Mouse (Mus musculus) forebrain, embryonic 13.5 days (tissue): ENCODE measurements around the gene Snca. TPM values are rescaled to one million over a fixed set of nuclear protein-coding genes. Genes with fewer than 3 reads are reported as not detected.

ENCODE experiments used
- ATAC-seq: fragments of 200-750 bp; cut with Nextera tagmentation; 2 replicates; pipeline ENCODE4 v1.8.0; 2017
- H3K27ac ChIP-seq: fragments of 300-500 bp; sonication (generic); 2 replicates; pipeline ENCODE4 v1.5.1; 2015; ENCODE audit warnings: inconsistent platforms, mild to moderate bottlenecking, moderate library complexity
- H3K27me3 ChIP-seq: fragments of 300-500 bp; sonication (generic); 2 replicates; pipeline ENCODE4 v1.6.1; 2015; ENCODE audit warnings: mild to moderate bottlenecking, inconsistent platforms
- H3K36me3 ChIP-seq: fragments of 300-500 bp; sonication (generic); 2 replicates; pipeline ENCODE4 v1.6.1; 2015; ENCODE audit warnings: mild to moderate bottlenecking, inconsistent platforms; ENCODE audit not compliant: poor library complexity, severe bottlenecking
- H3K4me1 ChIP-seq: fragments of 300-500 bp; sonication (generic); 2 replicates; pipeline ENCODE4 v1.6.1; 2015; ENCODE audit warnings: inconsistent platforms
- H3K4me2 ChIP-seq: fragments of 300-500 bp; sonication (generic); 2 replicates; pipeline ENCODE4 v1.6.1; 2015; ENCODE audit warnings: inconsistent platforms, mild to moderate bottlenecking, moderate library complexity
- H3K4me3 ChIP-seq: fragments of 300-500 bp; sonication (generic); 2 replicates; pipeline ENCODE4 v1.5.1; 2015; ENCODE audit warnings: mild to moderate bottlenecking, inconsistent platforms
- H3K9ac ChIP-seq: fragments of 300-500 bp; sonication (generic); 2 replicates; pipeline ENCODE4 v1.6.1; 2015; ENCODE audit warnings: mild to moderate bottlenecking, inconsistent platforms
- H3K9me3 ChIP-seq: fragments of 300-500 bp; sonication (generic); replicated peaks from 2 replicates; pipeline ENCODE4 v1.6.1; 2016; ENCODE audit warnings: inconsistent platforms
- WGBS: fragments of 180-500 bp; shearing (Covaris S2); methylation state at CpG from one replicate; pipeline ENCODE4 v1.1.7; 2015; 5-methylcytosine and 5-hydroxymethylcytosine counted together
- polyA plus RNA-seq: library from polyadenylated mRNA; unstranded; fragments of >200 nt; fragmentation: Nextera tagmentation; extraction: Ambion mirVana; gene quantifications from 2 replicates; pipeline ENCODE4 v1.2.1, GENCODE M21; 2015

The Snca gene
- 54.7 and 57.7 TPM in 2 replicates for polyA plus RNA-seq

DNA sequence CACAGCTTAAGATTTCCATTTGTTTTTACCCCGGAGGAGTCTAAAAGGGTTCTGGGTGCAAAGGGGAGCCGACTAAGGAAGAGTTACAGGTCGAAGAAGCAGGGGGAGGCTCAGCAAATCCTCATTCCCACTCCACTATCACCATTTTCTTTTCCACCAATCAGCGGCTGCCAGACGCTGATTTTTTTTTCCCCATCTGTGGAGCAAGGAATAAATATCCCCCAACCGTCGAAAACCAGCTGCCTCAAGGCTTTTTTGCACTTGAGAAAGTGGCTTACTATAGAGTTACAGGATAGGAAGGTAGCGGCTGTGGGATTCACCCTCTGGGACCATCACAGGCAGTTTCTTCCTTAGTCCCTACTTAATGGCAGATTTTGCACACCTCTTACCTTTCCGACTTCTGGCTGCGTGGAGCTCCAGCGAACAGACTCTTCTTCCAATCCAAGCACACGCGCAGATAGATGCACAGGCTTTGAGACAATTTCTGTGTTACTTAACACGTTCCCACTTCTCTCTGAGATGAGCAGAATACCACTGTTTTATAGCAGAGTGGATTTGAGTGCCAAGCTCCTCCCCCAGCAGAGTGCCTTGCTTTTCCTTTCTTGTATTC, at the start of gene Snca:
Gene Snca, minus strand, starts transcription at position 574 of the 610 bp plus-strand sequence.
- H3K36me3 ChIP-seq = no peaks in the 10 kb centered on the region
- no peaks in the 10 kb centered on the region for H3K27me3 ChIP-seq
- peak; percentile 77 for ATAC-seq
- no peaks in the 10 kb centered on the region for H3K9me3 ChIP-seq
- H3K4me1 ChIP-seq = peaks cover 19% of the 10 kb centered on the region
- 2% methylated on average over 14 of the region's 14 CpGs for WGBS
- H3K4me2 ChIP-seq = peak within 1 kb of the TSS; percentile 84
- H3K4me3 ChIP-seq = peak within 1 kb of the TSS; percentile 57
- peak within 1 kb of the TSS; percentile 71 for H3K9ac ChIP-seq
- H3K27ac ChIP-seq = peak within 1 kb of the TSS; percentile 85

DNA sequence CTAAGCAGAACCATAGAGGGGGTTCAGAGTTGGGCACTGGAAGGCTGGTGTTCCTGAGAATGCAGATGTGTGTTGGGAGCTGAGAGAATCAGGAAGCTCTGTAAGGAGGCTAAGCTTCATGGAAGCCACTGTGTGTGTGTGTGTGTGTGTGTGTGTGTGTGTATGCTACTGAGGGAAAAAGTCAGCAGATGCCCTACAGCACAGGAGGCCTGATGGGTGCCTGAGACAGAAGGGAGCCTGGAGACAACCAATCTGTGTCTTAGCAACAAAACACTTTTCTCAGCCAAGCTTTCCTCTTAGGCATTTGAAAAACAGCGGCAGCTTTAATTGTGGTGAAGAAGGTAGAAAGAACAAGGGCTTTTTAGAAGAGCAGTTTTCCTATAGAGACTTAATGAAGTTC, 40.5 kb upstream of the Snca start:
- H3K27me3 ChIP-seq = no peaks in the 10 kb centered on the region
- H3K9me3 ChIP-seq = no peaks in the 10 kb centered on the region
- peak; percentile 83 for ATAC-seq
- H3K27ac ChIP-seq = no peak overlapping the region
- H3K9ac ChIP-seq = no peak overlapping the region
- no peak overlapping the region for H3K4me2 ChIP-seq
- H3K36me3 ChIP-seq = no peaks in the 10 kb centered on the region
- H3K4me3 ChIP-seq = no peak overlapping the region
- WGBS = 21% methylated on average over 1 of the region's 1 CpGs
- no peaks in the 10 kb centered on the region for H3K4me1 ChIP-seq

DNA sequence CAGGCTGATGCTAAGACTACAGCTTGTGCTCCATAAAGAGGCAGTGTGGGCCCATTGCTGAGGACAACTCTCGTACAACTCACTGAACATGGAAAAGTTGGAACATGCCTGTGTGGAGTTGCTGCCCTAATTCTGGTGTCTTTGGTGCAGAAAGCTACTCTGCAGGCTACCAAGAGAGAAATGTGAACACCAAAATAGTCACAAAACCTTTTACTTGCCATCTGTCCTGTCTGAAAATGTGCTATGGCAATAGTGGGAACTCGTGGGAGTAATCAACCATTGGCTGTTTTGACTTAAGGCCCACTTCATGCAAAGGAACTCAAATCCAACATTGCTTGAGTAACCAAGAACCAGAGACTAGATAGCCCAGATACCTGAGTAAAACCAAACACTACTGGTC, 26.9 kb upstream of the Snca start:
- Histone ChIP-seq H3K27ac (no peak overlapping the region), H3K9me3 (no peaks in the 10 kb centered on the region), H3K4me2 (no peak overlapping the region), H3K9ac (no peak overlapping the region), H3K27me3 (no peaks in the 10 kb centered on the region), H3K4me1 (no peaks in the 10 kb centered on the region), H3K36me3 (no peaks in the 10 kb centered on the region), H3K4me3 (no peak overlapping the region)
- WGBS = 87% methylated on average over 2 of the region's 2 CpGs
- no peak for ATAC-seq

DNA sequence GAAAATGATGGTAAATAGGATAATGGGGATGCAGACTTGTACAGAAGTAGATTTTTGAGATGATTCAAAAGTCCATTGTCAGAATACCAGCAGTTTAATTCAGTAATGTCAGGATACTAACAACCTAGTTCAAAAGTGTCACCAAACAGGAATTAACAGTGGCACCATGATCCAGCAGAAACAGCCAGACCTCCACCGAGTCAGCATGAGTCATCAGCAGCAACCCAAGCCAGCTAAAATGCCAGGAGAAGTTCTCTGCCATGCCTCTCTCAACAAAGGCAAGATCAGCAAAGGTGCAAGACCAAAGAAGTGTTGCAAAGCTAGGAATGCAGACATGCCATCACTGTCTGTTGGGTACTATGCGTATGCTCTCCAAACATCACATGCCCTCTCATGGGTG, 22.0 kb upstream of the Snca start:
- H3K36me3 ChIP-seq = no peaks in the 10 kb centered on the region
- no peaks in the 10 kb centered on the region for H3K27me3 ChIP-seq
- no peaks in the 10 kb centered on the region for H3K4me1 ChIP-seq
- 89% methylated on average over 2 of the region's 2 CpGs for WGBS
- no peaks in the 10 kb centered on the region for H3K9me3 ChIP-seq
- no peak overlapping the region for H3K4me2 ChIP-seq
- H3K27ac ChIP-seq = no peak overlapping the region
- ATAC-seq = no peak
- H3K4me3 ChIP-seq = no peak overlapping the region
- no peak overlapping the region for H3K9ac ChIP-seq

DNA sequence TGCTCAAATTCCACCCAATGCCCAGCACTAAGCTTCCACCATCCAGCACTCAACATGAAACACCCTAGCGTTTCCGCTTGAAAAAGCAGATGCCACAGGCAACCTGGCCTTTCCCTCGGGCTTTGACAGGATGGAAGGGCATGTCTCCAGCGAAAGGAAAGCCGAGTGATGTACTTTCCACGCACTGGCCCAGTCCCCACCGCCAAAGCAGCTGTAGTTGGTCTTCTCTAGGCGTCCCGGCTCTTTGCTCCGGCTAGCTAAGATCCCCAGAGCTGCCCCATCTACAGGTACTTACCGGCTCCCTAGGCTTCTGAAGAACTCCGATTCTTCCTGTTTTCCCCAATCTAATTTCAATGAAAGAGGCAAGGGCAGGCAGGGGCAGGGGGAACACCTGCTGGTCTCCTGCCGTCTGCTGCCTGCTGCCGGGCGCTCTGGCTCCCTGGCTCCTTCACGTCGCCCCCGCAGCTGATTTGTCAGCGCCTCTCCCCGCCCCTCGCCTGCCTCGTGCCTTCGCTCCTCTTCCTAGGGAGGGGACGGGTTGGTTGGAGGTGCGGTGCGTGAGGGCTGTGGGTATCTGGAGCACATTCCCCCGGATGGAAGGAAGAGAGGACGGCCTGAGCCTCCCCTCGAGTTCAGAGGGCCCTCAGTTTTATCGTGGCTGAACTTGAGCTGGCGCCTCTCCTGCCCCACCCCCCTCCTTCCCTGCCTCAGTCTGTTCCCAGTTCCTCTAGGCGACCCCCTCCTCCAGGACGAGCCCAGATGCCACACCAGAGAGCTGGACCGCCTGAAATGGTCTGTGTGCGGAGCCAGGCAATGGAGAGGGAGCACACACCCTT, 1.0 kb downstream of the Snca start:
- WGBS = under 1% methylated on average over 35 of the region's 35 CpGs
- ATAC-seq = peak; percentile 93
- Histone ChIP-seq H3K9ac (peak overlapping the region; percentile 71), H3K9me3 (no peaks in the 10 kb centered on the region), H3K4me3 (peak overlapping the region; percentile 57), H3K4me1 (peaks cover 19% of the 10 kb centered on the region), H3K36me3 (no peaks in the 10 kb centered on the region), H3K27me3 (no peaks in the 10 kb centered on the region), H3K27ac (peak overlapping the region; percentile 85), H3K4me2 (peak overlapping the region; percentile 84)

DNA sequence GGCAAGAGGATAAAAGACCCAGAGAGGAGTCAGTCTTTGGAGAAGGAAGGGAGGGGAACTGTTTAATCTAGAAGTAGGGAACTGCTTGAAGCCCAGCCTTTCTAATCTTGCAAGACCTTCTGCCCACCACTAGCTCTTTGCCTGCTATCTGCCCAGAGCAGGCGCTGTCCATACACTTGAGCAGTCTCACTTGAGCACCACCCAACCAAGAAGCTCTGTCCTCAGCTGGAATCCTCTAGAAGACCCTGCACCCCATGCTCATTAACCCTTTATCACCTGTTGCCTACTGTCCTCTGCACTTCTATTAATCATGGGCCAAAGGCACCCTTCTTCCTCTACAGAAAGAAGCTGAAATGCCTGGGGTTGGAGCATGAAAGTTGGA, 1.6 kb downstream of the Snca start:
- WGBS = 55% methylated on average over 1 of the region's 1 CpGs
- no peak for ATAC-seq
- peak overlapping the region; percentile 57 for H3K4me3 ChIP-seq
- no peaks in the 10 kb centered on the region for H3K9me3 ChIP-seq
- H3K27me3 ChIP-seq = no peaks in the 10 kb centered on the region
- no peak overlapping the region for H3K27ac ChIP-seq
- peak overlapping the region; percentile 84 for H3K4me2 ChIP-seq
- peak overlapping the region; percentile 71 for H3K9ac ChIP-seq
- no peaks in the 10 kb centered on the region for H3K36me3 ChIP-seq
- peaks cover 19% of the 10 kb centered on the region for H3K4me1 ChIP-seq

DNA sequence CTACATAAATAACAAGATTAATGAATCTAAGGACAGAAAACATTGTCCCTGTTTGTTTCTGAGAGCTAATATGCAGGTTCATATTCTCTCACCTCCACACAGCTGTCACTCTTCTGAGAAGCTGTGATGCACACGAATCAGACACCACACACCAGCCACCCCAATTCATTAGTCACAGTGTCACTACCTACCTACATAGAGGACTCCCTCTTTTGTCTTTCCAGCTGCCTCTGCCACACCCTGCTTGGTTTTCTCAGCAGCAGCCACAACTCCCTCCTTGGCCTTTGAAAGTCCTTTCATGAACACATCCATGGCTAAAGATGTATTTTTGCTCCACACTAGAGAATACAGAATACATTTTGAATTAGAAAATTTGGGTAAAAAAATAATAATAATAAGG, 2.4 kb downstream of the Snca start:
- H3K27me3 ChIP-seq = no peaks in the 10 kb centered on the region
- H3K4me1 ChIP-seq = peaks cover 19% of the 10 kb centered on the region
- ATAC-seq = no peak
- no peak overlapping the region for H3K4me3 ChIP-seq
- H3K9ac ChIP-seq = no peak overlapping the region
- peak overlapping the region; percentile 84; the same call in 1 of the 2 replicates for H3K4me2 ChIP-seq
- no peaks in the 10 kb centered on the region for H3K36me3 ChIP-seq
- WGBS = 57% methylated on average over 1 of the region's 1 CpGs
- no peaks in the 10 kb centered on the region for H3K9me3 ChIP-seq
- no peak overlapping the region for H3K27ac ChIP-seq

DNA sequence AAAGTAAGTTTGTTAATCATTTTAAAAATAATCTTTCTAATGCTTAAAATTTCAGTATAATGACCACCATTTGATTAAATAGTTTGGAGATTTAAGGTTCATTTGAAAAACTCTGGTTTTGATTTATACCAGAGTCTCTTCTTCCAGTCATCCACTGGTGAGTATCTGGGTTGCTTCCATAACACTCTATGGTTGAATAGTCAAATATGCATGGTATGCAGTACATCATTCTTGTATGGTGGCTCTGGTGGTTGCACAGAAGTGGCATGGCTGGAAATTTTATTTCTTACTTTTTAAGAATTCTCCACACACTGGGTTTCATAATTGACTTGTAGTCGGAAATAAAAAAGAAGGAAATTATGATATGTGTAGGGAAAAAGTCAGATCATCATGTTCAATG, 10.4 kb downstream of the Snca start:
- Histone ChIP-seq H3K27ac (no peak overlapping the region), H3K4me3 (no peak overlapping the region), H3K9ac (no peak overlapping the region), H3K27me3 (no peaks in the 10 kb centered on the region), H3K4me1 (no peaks in the 10 kb centered on the region), H3K36me3 (no peaks in the 10 kb centered on the region), H3K4me2 (no peak overlapping the region), H3K9me3 (no peaks in the 10 kb centered on the region)
- ATAC-seq = no peak
- WGBS = 93% methylated on average over 1 of the region's 1 CpGs

DNA sequence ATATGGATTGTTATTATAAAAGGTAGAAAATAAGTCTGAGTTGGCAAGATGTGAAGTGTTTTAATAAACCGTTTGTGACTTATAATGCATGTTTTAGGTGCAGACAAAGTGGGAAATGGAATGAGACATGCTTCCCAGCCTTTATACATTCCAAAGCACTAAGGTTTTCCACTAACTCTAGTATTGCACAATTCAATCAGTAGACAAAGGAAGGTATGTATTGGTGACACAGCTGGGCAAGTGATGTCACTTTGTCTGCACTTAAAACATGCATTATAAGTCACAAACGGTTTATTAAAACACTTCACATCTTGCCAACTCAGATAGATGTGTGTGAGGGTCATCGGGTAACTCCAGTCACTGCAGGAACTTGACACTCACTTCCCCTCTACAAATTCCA, 16.1 kb downstream of the Snca start:
- Histone ChIP-seq H3K4me1 (no peaks in the 10 kb centered on the region), H3K4me2 (no peak overlapping the region), H3K27me3 (no peaks in the 10 kb centered on the region), H3K9ac (no peak overlapping the region), H3K36me3 (no peaks in the 10 kb centered on the region), H3K9me3 (no peaks in the 10 kb centered on the region), H3K4me3 (no peak overlapping the region), H3K27ac (no peak overlapping the region)
- ATAC-seq = no peak
- 83% methylated on average over 3 of the region's 3 CpGs for WGBS

DNA sequence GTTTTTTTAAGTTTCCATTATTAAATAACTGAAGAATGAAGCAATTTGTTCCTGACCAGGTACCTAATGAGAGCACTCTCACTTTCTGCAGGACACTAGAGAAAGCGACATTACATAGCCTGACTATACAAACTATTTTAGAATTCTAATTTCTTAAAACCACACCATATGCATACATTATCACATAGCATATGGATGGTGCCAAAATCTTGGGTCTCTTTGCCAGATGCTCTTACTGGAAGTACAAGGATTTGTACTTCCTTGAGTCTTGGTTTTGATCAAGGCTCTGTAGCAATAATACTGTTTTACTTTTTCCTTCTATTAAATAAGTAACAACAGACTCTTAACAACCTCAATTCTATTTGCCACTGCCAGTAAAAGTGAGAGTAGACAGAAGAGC, 31.4 kb downstream of the Snca start:
- Histone ChIP-seq H3K9ac (no peak overlapping the region), H3K27ac (no peak overlapping the region), H3K36me3 (no peaks in the 10 kb centered on the region), H3K27me3 (no peaks in the 10 kb centered on the region), H3K4me2 (no peak overlapping the region), H3K4me1 (no peaks in the 10 kb centered on the region), H3K4me3 (no peak overlapping the region), H3K9me3 (no peaks in the 10 kb centered on the region)
- ATAC-seq = no peak; the same call in 1 of the 2 replicates
- WGBS = 87% methylated on average over 1 of the region's 1 CpGs

DNA sequence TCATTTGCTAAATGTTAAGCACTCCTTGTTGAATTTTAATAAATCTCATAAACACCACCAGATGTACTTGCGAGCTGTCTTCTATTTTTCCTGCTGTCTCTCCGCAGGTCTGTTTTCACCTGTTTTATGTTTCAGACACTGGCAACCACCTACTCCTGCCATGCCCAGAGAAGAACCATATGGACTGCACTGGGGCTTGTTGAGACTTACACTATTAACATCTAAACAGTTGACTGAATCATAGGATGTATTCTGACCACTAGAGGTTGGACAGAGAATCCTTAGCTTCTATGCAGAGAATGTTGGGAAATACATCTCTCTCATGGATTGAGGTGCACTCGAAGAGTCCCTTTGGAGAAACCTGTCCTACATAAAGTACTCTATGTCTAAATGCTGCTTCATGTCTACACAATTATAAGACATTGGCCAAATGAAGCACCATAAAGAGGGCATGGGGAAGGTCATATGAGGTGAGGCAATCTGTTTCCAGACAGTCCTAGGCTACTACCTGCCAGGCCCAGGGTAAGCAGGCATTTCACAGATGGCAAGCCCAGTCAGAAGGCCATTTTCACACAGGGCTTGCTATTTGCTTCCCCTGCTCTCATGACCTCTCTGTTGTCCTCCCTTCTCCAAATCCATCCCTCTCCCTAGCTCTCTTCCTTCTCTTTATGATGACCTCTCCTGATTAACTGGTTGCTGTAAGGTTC, 35.8 kb downstream of the Snca start:
- H3K4me2 ChIP-seq = no peak overlapping the region
- no peaks in the 10 kb centered on the region for H3K4me1 ChIP-seq
- H3K4me3 ChIP-seq = no peak overlapping the region
- H3K9me3 ChIP-seq = no peaks in the 10 kb centered on the region
- ATAC-seq = no peak
- no peaks in the 10 kb centered on the region for H3K36me3 ChIP-seq
- no peak overlapping the region for H3K27ac ChIP-seq
- 87% methylated on average over 3 of the region's 3 CpGs for WGBS
- H3K27me3 ChIP-seq = no peaks in the 10 kb centered on the region
- no peak overlapping the region for H3K9ac ChIP-seq

DNA sequence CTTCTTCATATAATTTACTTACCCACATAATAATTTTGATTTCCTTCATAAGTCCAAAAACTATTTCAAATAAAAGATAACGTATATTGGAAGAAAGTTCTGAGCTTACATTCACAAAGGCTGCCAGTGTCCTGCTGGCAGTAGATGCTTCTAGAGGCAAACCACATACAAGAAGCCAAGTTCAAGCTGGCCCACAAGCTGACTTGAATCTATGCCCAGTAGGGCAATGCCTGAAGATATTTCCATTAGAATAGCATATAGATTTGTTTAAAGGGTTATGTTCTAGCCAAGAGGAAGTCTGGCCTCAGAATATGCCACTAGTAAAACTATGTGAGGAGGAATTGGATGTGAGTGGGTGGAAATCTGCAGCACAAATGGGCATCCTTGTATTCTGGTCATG, 42.7 kb downstream of the Snca start:
- H3K4me3 ChIP-seq = no peak overlapping the region
- H3K9ac ChIP-seq = no peak overlapping the region
- WGBS = 88% methylated on average over 1 of the region's 1 CpGs
- H3K27ac ChIP-seq = no peak overlapping the region
- H3K9me3 ChIP-seq = no peaks in the 10 kb centered on the region
- no peaks in the 10 kb centered on the region for H3K4me1 ChIP-seq
- no peaks in the 10 kb centered on the region for H3K27me3 ChIP-seq
- no peak overlapping the region for H3K4me2 ChIP-seq
- no peak for ATAC-seq
- H3K36me3 ChIP-seq = no peaks in the 10 kb centered on the region
